Mouse (Mus musculus): ENCODE data around the gene 1700016D06Rik. TPM values are rescaled to one million over a fixed set of nuclear protein-coding genes. Genes with fewer than 3 reads are reported as not detected.

1700016D06Rik gene
- total and polyA plus RNA-seq, 3 experiments, result not detected

DNA sequence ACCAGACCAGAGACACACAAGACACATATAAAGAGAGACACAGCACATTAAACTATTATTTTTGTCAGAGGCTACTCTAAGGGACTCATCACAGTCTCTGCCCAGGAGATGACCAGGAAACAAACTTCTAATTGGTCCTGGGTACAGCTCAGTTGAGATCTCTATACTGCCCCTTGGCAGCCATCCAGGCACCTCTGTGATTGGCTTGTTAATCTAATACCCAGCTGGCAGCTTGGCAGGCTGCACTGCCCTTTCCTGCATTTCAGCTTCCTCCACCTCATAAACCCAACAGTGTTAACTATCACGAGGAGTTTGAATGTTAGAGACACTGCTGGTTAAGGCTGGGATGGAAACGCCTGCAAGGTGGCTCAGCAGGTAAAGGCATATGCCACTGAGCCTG, 57.7 kb downstream of the 1700016D06Rik start:
- DNase-seq (ENCODE audit: low read depth, low spot score), result no peak
- Histone ChIP-seq H3K36me3 (ENCODE audit: control insufficient read depth in 1 of 2, insufficient read depth in 2 of 2, low read length in 2 of 2) (no peaks in the 10 kb centered on the region), H3K4me1 (ENCODE audit: control insufficient read depth in 1 of 2, insufficient read depth in 2 of 2, low read length in 2 of 2) (no peaks in the 10 kb centered on the region), H3K27ac (ENCODE audit: control insufficient read depth, low read depth, low read length) (no peak overlapping the region), H3K27me3 (ENCODE audit: control insufficient read depth in 1 of 2, insufficient read depth in 2 of 2, low read length in 2 of 2) (no peaks in the 10 kb centered on the region), H3K79me2 (ENCODE audit: control insufficient read depth, insufficient read depth, low read length, poor library complexity) (no peaks in the 10 kb centered on the region), H3K9ac (ENCODE audit: control insufficient read depth, low read depth, low read length, poor library complexity, severe bottlenecking) (no peak overlapping the region), H3K9me3 (replicated peaks; ENCODE audit: insufficient read depth, low read length) (no peaks in the 10 kb centered on the region), H3K4me3 (ENCODE audit: control insufficient read depth in 1 of 2, insufficient read depth in 1 of 2, low read depth in 2 of 2, low read length in 2 of 2) (no peak overlapping the region)
- TF ChIP-seq POLR2AphosphoS5 (IDR thresholded peaks at IDR 0.05; ENCODE audit: borderline replicate concordance, low read depth, low read length) (no peak), RCOR1 (IDR thresholded peaks at IDR 0.05; ENCODE audit: low read depth, low read length) (no peak), ZKSCAN1 (IDR thresholded peaks at IDR 0.05; ENCODE audit: low read depth, low read length) (no peak), JUND (IDR thresholded peaks at IDR 0.05; ENCODE audit: low read depth, low read length) (no peak), MAFK (IDR thresholded peaks at IDR 0.05; ENCODE audit: borderline replicate concordance, low read depth, low read length) (no peak), TAL1 (IDR thresholded peaks at IDR 0.05; ENCODE audit: low read length) (no peak), USF2 (IDR thresholded peaks at IDR 0.05; ENCODE audit: borderline replicate concordance in 1 of 2, insufficient read depth in 1 of 2, low read depth in 1 of 2, low read length in 2 of 2) (no peak), E2F4 (IDR thresholded peaks at IDR 0.05; ENCODE audit: borderline replicate concordance, low read depth, low read length) (no peak), NELFE (IDR thresholded peaks at IDR 0.05; ENCODE audit: low read depth, low read length) (no peak), POLR2A (IDR thresholded peaks at IDR 0.05; ENCODE audit: control insufficient read depth in 1 of 2, insufficient read depth in 1 of 2, low read depth in 1 of 2, low read length in 2 of 2, poor library complexity in 1 of 2) (no peak), KAT2A (conservative IDR thresholded peaks at IDR 0.05; ENCODE audit: low read depth, low read length) (no peak), MYB (IDR thresholded peaks at IDR 0.05; ENCODE audit: low read depth, low read length) (no peak), MEF2A (IDR thresholded peaks at IDR 0.05; ENCODE audit: extremely low read depth, insufficient replicate concordance, low read depth, low read length, poor library complexity, severe bottlenecking) (no peak), UBTF (IDR thresholded peaks at IDR 0.05; ENCODE audit: borderline replicate concordance, insufficient read depth, low read depth, low read length) (no peak), ETS1 (IDR thresholded peaks at IDR 0.05; ENCODE audit: low read depth, low read length) (no peak), MYC (IDR thresholded peaks at IDR 0.05; ENCODE audit: low read depth, low read length) (no peak), POLR2AphosphoS2 (IDR thresholded peaks at IDR 0.05; ENCODE audit: low read length) (no peak)

DNA sequence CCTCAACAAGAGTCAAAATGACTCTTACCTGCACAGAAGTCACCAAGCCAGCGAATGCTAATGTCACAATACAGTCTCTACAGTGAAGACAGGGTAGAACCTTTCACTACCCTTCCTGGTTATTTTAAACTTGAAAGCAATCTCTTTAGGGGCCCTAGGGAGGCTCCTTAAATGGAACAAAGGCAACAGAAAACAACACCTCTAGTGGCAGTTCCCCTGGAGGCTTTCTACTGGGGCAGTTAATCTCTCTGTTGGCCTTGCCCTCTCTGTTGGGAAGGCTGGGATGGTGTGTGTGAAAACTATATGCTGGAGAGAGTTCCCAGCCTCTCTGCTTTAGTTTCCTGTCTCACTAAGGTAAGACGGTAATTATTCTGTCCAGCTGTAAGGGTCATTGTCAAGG, 60.3 kb downstream of the 1700016D06Rik start:
- H3K4me1 ChIP-seq (ENCODE audit: control insufficient read depth in 1 of 2, insufficient read depth in 2 of 2, low read length in 2 of 2), result no peaks in the 10 kb centered on the region
- H3K36me3 ChIP-seq (ENCODE audit: control insufficient read depth in 1 of 2, insufficient read depth in 2 of 2, low read length in 2 of 2), result peaks cover 0 to 3% of the 10 kb centered on the region in 2 experiments; a peak in 1 of 4 replicates
- H3K79me2 ChIP-seq (ENCODE audit: control insufficient read depth, insufficient read depth, low read length, poor library complexity), result peaks cover 1% of the 10 kb centered on the region; the same call in 1 of the 2 replicates
- no peak overlapping the region for H3K27ac ChIP-seq (ENCODE audit: control insufficient read depth, low read depth, low read length)
- DNase-seq (ENCODE audit: low read depth, low spot score), result no peak
- H3K9ac ChIP-seq (ENCODE audit: control insufficient read depth, low read depth, low read length, poor library complexity, severe bottlenecking), result no peak overlapping the region
- no peak overlapping the region for H3K4me3 ChIP-seq (ENCODE audit: control insufficient read depth in 1 of 2, insufficient read depth in 1 of 2, low read depth in 2 of 2, low read length in 2 of 2)
- H3K27me3 ChIP-seq (ENCODE audit: control insufficient read depth in 1 of 2, insufficient read depth in 2 of 2, low read length in 2 of 2), result no peaks in the 10 kb centered on the region
- H3K9me3 ChIP-seq (replicated peaks; ENCODE audit: insufficient read depth, low read length), result no peaks in the 10 kb centered on the region
- TF ChIP-seq CHD1 (IDR thresholded peaks at IDR 0.05; ENCODE audit: low read depth, low read length) (no peak), MAX (IDR thresholded peaks at IDR 0.05; ENCODE audit: low read length) (no peak), MXI1 (IDR thresholded peaks at IDR 0.05; ENCODE audit: low read depth, low read length) (no peak), ZC3H11A (IDR thresholded peaks at IDR 0.05; ENCODE audit: low read depth, low read length) (no peak), EP300 (IDR thresholded peaks at IDR 0.05; ENCODE audit: low read depth in 1 of 2, low read length in 2 of 2) (no peak), USF2 (IDR thresholded peaks at IDR 0.05; ENCODE audit: borderline replicate concordance in 1 of 2, insufficient read depth in 1 of 2, low read depth in 1 of 2, low read length in 2 of 2) (no peak), NRF1 (IDR thresholded peaks at IDR 0.05; ENCODE audit: insufficient read depth, low read depth, low read length, poor library complexity, severe bottlenecking) (no peak), HCFC1 (IDR thresholded peaks at IDR 0.05; ENCODE audit: low read depth, low read length) (no peak), RAD21 (IDR thresholded peaks at IDR 0.05; ENCODE audit: low read depth, low read length) (no peak), RCOR1 (IDR thresholded peaks at IDR 0.05; ENCODE audit: low read depth, low read length) (no peak), GABPA (IDR thresholded peaks at IDR 0.05; ENCODE audit: low read depth, low read length) (no peak), MEF2A (IDR thresholded peaks at IDR 0.05; ENCODE audit: extremely low read depth, insufficient replicate concordance, low read depth, low read length, poor library complexity, severe bottlenecking) (no peak), ELF1 (IDR thresholded peaks at IDR 0.05; ENCODE audit: low read depth, low read length) (no peak), ZNF384 (IDR thresholded peaks at IDR 0.05; ENCODE audit: low read depth, low read length) (no peak), SMC3 (IDR thresholded peaks at IDR 0.05; ENCODE audit: low read depth, low read length) (no peak), UBTF (IDR thresholded peaks at IDR 0.05; ENCODE audit: borderline replicate concordance, insufficient read depth, low read depth, low read length) (no peak), POLR2AphosphoS2 (IDR thresholded peaks at IDR 0.05; ENCODE audit: low read length) (no peak), GATA1 (IDR thresholded peaks at IDR 0.05; ENCODE audit: low read depth, low read length) (no peak), POLR2A (IDR thresholded peaks at IDR 0.05; ENCODE audit: control insufficient read depth in 1 of 2, insufficient read depth in 1 of 2, low read depth in 1 of 2, low read length in 2 of 2, poor library complexity in 1 of 2) (no peak)

Data from MEL (cell line).